Mouse (Mus musculus): Measurements from ENCODE around the gene Catsper1.

The Catsper1 gene

DNA sequence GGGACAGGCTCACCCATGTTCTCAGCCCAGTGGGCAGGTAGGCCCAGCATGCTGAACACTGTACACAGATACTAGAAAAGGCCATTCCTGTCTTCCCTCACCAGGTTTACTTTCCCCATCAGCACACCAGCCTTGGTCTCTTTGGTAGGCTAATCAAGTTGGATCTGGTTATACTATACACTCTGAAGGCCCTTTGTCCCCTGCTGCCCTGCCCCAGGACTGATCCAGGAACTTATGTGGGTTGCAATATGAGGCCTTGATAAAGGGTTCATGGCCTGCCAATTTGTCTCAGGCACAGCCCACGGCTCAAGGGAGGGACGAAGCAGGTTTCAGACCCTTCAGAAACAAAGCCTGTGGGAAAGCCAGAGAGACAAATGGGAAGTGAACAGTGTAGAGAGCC is 18.1 kb downstream of the Catsper1 start:
- no peak for DNase-seq (ENCODE audit: low spot score)

DNA sequence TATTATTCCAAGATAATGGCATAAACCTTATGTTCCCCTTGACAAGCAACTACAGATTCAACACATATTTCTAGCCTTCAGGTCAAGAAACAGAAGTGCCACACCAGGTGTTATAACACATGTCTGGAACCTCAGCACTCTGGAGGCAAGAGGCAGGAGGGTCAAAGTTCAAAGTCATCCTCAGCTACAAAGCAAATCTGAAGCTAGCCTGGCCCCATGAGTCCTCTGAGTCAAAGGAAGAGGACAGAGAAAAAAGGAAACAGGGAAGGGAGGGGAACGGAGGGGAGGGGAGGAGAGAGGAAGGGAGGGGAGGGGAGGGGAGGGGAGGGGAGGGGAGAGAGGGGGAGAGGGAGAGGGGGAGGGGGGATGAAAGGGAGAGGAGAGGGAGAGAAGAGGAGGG is 20.5 kb downstream of the Catsper1 start:
- no peak for DNase-seq (ENCODE audit: low spot score)

GRCm38 (mm10) chr19:5362186-5362585 is 26.6 kb downstream of the Catsper1 start:
- DNase-seq (ENCODE audit: low spot score) = no peak

DNA sequence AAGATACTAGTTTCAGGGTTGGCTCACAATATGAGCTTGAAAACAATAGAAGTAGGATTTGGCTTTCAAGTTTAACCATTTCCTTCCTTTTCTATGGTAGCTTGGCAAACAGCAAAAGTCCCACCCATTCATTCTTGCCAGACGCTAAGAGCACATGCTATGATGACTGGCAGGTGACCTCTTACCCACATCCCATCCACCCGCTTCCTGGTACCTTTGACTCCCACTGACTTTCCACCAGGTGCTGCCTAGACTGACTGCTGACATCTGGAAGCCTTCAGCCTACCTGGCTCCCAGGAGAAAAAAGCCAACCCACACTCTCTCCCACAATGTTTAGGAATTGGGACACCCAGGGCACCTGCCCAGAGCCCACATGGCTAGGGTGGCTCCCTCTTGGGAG is 28.6 kb downstream of the Catsper1 start:
- DNase-seq (ENCODE audit: low spot score) = no peak

GRCm38 (mm10) chr19:5365751-5366150 is 30.2 kb downstream of the Catsper1 start:
- DNase-seq (ENCODE audit: low spot score) = no peak

GRCm38 (mm10) chr19:5366175-5367052 is 30.9 kb downstream of the Catsper1 start, which contains the start of gene Eif1ad:
Gene Eif1ad, plus strand, starts transcription at chr19:5366741.
- DNase-seq (ENCODE audit: low spot score) = peak; percentile 93

- no peak for DNase-seq (ENCODE audit: low spot score)
These were observed 31.5 kb downstream of the Catsper1 start, which contains the start of gene Banf1 for GRCm38 (mm10) chr19:5367053-5367359. Gene Banf1, minus strand, starts transcription at chr19:5367168.

DNA sequence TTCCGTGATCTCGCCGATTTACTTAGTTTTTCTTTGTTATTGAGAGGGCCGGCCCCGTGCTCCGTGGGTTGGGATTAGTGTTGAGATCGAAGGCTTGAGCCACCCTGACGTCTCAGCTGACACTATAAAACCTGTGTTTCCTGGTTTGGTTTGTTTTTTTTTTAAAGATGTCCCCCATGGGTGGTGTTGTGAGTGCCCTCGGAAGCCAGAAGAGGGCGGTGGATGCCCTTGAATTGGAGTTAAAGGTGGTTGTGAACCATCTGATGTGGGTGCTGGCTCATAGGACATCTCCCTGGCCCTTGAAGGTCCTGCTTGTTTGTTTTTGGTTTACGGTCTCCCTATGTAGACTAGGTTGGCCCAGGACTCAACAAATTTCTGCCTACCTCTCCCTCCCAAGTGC is 31.9 kb downstream of the Catsper1 start:
- DNase-seq (ENCODE audit: low spot score) = no peak

DNA sequence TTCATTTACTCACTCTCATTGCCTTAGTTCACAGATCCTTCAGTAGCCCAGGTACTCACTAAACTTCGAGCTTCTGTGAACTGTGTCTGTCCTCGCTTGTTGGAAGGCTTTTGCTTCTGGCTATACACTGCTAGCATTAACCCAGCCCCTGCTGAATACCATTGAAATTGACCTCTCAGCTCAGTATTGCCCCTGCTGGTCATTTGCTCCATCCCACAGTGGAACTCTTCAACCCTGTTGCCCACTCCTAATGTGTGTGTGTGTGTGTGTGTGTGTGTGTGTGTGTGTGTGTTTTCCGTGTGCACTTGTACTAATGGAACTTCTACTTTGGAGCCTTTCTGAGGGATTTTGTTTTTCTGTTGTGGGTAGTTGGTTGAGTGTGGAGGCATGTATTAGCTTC is 35.4 kb downstream of the Catsper1 start:
- DNase-seq (ENCODE audit: low spot score) = no peak

- no peak for DNase-seq (ENCODE audit: low spot score)
These were observed 37.2 kb downstream of the Catsper1 start for GRCm38 (mm10) chr19:5372724-5373123.

DNA sequence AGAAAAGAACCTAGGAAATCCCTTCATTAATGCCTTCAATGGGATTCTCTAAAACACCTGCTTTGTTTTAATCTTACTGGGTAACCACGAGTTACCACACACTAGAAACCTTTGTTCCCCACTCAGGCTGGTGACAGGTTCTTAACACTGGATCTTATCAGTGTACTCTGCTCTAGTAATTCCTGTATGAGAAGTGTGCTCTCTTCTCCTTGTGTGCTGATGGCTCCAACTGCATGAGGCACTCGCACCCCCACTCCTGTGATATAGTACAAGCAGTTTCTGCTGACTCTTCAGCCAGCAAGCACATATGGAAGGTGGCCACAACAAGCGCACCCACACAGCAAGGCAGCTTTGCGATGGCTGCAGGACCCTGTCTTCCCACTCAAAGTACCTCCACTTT is 38.6 kb downstream of the Catsper1 start:
- no peak for DNase-seq (ENCODE audit: low spot score)

- no peak for DNase-seq (ENCODE audit: low spot score)
These were observed 39.2 kb downstream of the Catsper1 start for GRCm38 (mm10) chr19:5374748-5375147.

GRCm38 (mm10) chr19:5377446-5377845 is 41.9 kb downstream of the Catsper1 start:
- DNase-seq (ENCODE audit: low spot score) = no peak

DNA sequence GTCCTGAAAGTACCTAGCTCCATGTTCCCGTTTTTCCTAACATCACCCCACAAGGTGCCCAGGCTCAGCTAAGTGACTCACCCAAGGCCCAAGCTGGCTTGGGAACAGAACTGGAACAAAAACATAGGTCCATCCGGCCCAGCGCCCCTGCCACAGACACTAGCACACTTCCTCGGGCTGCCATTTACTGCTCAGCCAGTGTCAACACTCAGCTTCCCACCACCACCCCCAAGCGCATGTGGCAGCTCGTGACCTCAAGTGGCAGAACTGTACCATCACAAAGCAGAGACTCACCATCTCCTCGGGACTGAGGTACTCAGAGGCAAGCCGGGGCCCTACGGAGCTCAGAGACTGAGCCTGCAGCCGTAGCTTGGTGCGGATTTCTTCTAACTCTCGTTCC is 47.8 kb downstream of the Catsper1 start:
- no peak for DNase-seq (ENCODE audit: low spot score)

DNA sequence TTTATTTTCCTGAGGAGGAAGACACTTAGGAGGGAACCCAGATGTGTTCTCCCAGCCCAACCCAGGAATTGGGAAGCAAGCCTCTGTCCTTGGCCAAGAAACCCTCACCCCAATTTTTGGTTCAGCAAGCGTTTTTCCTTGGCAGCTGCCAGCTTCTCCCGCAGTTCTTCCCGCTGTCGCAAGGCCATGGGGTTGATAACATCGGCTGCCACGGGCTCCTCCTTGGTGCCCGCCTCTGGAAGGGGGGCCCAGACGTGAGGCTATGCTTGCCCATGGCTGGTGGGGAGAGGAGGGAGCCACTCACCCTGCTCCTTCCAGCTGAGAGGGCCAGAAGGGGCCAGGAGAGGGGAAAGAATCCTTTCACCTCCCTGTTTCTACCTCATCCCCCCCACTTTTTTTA is 49.2 kb downstream of the Catsper1 start:
- no peak for DNase-seq (ENCODE audit: low spot score)

GRCm38 (mm10) chr19:5388011-5388441 is 52.5 kb downstream of the Catsper1 start:
- no peak for DNase-seq (ENCODE audit: low spot score)

DNA sequence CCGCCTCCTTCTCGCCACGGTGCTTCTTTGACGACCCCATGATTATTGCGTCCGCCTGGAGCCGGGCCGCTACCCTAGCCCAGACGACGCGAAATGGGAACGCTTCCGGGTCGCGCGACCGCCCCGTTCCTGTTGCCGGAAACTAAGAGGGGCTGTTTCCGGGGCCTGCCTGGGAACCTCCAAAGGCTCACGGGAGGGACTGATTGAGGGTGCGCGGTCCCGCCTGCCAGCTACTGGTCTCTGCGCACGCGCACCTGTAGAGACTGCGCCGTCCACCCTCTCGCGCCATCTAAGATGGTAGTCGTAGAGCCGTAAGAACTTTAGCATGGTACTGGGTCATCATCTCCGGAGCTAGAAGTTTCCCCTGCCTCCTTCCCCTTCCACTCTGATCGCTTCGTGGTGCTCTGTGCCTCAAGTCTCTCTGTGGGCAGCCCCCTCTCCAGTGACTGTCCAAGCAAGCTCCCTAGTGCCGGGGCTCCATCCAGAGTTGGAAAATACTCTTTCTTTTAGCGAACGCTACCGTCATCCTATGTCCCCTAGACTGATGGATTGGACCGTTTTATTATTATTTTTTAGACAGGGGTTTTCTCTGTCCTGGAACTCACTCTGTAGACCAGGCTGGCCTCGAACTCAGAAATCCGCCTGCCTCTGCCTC is 53.2 kb downstream of the Catsper1 start, which contains the start of gene Sart1:
Gene Sart1, minus strand, starts transcription at position 116 of the 655 bp plus-strand sequence.
- DNase-seq (ENCODE audit: low spot score) = peak; percentile 96

DNA sequence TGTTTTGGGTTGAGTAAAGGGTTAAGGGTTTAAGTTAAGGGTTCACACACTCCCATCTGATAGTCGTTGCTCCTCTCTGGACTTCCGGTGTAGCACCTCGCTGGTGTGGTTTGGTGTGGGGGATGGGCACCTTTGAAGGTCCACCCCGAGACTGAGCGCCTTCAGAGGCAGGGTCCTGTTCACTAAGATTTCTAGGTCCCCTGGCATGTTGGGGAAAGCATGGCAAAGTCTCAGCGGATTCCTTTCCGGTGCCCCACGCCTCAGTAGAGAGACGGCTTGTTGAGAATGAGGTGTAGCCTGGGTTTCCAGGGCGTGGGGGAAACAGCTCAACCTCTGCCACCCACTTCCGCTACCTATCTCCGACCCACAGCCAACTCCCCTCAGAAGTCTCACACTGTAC is 54.1 kb downstream of the Catsper1 start:
- DNase-seq (ENCODE audit: low spot score) = peak; percentile 49

DNA sequence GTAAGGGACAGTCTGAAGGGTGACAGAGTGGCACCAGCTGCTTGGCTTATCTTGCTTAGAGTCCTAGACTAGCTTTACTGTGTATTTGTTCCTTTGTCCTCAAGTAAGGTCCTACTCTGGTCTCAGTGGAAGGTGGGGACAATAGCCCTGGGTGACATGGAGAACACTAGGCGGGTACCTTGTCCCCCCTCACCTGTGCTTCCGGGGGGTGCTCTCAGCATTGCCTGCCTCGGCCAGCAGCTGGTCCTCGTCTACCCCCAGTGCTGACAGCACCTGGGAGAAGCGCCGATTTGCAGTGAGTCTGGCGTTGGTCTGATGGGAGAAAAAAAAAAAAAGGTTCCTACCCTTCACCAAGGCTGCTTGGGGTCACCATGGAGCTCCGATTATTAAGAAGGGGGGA is 54.9 kb downstream of the Catsper1 start:
- no peak for DNase-seq (ENCODE audit: low spot score)

GRCm38 (mm10) chr19:5392892-5393291 is 57.4 kb downstream of the Catsper1 start:
- DNase-seq (ENCODE audit: low spot score) = peak; percentile 49

All from lung, postnatal 25 days (tissue).